Mouse (Mus musculus) testis, adult 2 months (tissue): ENCODE data around the gene Itm2a. TPM values are rescaled to one million over a fixed set of nuclear protein-coding genes. Genes with fewer than 3 reads are reported as not detected.

Source experiments
- H3K27ac ChIP-seq: fragments of 200-500 bp; 2 replicates; pipeline ENCODE4 v1.5.1; 2012; ENCODE audit warnings: low read depth, low read length; ENCODE audit not compliant: control insufficient read depth, insufficient read depth
- H3K27me3 ChIP-seq: fragments of 200-500 bp; 2 replicates; pipeline ENCODE4 v1.6.1; 2012; ENCODE audit warnings: mild to moderate bottlenecking, low read length, moderate library complexity; ENCODE audit not compliant: control insufficient read depth, insufficient read depth
- H3K36me3 ChIP-seq: fragments of 200-500 bp; 2 replicates; pipeline ENCODE4 v1.6.1; 2012; ENCODE audit warnings: mild to moderate bottlenecking, low read length; ENCODE audit not compliant: control insufficient read depth, insufficient read depth
- H3K4me1 ChIP-seq: fragments of 200-500 bp; 2 replicates; pipeline ENCODE4 v1.6.1; 2012; ENCODE audit warnings: low read length; ENCODE audit not compliant: control insufficient read depth, insufficient read depth
- H3K4me3 ChIP-seq: fragments of 200-500 bp; 2 replicates; pipeline ENCODE4 v1.5.1; 2012; ENCODE audit warnings: low read depth, mild to moderate bottlenecking, low read length, moderate library complexity, mixed read lengths; ENCODE audit not compliant: control insufficient read depth
- CTCF ChIP-seq: fragments of 200-500 bp; IDR thresholded peaks from 2 replicates; pipeline ENCODE4 v1.5.1; 2012; ENCODE audit warnings: low read depth, mild to moderate bottlenecking, inconsistent platforms, low read length, moderate library complexity; ENCODE audit not compliant: control insufficient read depth, insufficient read depth, insufficient replicate concordance
- POLR2A ChIP-seq: fragments of 200-500 bp; IDR thresholded peaks from 2 replicates; pipeline ENCODE4 v1.6.1; 2012; ENCODE audit warnings: low read depth, mild to moderate bottlenecking, inconsistent platforms, low read length, moderate library complexity; ENCODE audit not compliant: control insufficient read depth
- polyA plus RNA-seq: library from polyadenylated mRNA; depleted of rRNA; stranded (reverse); fragments of >200 nt; gene quantifications from 2 replicates; pipeline ENCODE4 v1.2.3, GENCODE M21; 2012; rRNA removed

Gene Itm2a
- polyA plus RNA-seq, 1 experiment: 2.0 TPM

GRCm38 (mm10) chrX:107393256-107393655 is 9.9 kb downstream of the Itm2a start:
- TF ChIP-seq CTCF (no peak), POLR2A (no peak)
- Histone ChIP-seq H3K27me3 (no peaks in the 10 kb centered on the region), H3K4me1 (no peaks in the 10 kb centered on the region), H3K4me3 (no peak overlapping the region), H3K27ac (no peak overlapping the region), H3K36me3 (no peaks in the 10 kb centered on the region)

- no peaks in the 10 kb centered on the region for H3K27me3 ChIP-seq
- TF ChIP-seq CTCF (no peak), POLR2A (no peak)
- H3K4me3 ChIP-seq: no peak overlapping the region
- H3K27ac ChIP-seq: no peak overlapping the region
- no peaks in the 10 kb centered on the region for H3K36me3 ChIP-seq
- no peaks in the 10 kb centered on the region for H3K4me1 ChIP-seq
Observed at GRCm38 (mm10) chrX:107375329-107375728, 27.8 kb downstream of the Itm2a start.

Other genes with a start within 250 kb of the Itm2a start
- not detected in 2 replicates for gene Gpr174, start 147.5 kb downstream of the Itm2a start, polyA plus RNA-seq